Mouse (Mus musculus): ENCODE data around the gene Lamc1.
"Not testable (repeated sequence)": the region's sequence is repeated elsewhere in the genome, so short reads cannot be mapped to it uniquely, and the experiment has no call there.

Lamc1 gene

DNA sequence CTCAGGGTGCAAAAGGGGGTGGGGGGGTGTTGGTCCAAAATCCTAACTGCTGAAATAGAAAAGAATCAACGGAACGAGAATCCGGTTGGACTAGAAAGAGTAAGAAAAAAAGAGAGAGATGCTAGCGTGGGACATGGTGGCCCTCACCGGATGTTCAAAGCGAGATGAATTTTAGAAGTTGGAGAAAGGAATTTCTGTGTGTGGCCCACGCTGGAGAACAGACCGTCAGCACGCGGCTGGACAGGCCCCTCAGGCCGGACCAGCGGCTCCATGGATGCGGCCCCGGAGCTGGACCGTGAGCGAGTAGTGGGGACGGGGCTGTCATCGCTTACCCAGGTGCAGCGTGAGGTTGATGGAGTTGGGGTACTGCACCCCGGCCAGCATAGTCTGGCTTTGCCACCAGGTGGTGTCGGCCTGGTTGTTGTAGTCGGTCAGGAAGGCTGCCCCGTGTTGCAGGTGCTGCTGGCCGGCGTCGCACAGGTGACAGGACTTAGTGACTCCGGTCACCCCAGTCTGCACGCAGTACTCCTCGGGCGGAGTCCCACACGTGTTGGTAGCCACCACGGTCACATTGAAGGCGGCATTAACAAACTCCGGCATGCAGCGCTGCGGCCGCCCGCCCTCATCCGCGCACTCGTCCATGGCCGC is 666 bp downstream of the Lamc1 start:
- peak; percentile 63 for DNase-seq (ENCODE audit: low read depth, low spot score)

DNA sequence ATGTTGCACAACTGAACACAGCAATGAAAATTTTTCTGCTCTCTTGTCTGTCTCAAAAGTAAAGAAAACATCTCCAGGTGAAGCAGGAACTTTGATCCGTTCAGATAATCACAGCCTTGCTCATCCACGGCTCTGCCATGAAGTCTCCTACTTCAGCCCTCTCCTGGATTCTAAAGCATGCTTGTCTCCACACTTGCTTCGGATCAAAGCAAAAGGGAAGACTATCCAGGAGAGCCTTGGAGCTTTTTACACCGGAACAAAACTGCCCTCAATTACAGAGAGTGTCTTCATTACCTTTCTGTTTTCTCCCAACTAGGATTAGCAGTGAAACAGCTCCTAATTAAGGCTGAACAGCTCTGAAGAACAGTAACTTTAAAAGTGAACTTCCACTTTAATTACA is 1.4 kb downstream of the Lamc1 start:
- DNase-seq (ENCODE audit: low read depth, low spot score), result peak; percentile 28

DNA sequence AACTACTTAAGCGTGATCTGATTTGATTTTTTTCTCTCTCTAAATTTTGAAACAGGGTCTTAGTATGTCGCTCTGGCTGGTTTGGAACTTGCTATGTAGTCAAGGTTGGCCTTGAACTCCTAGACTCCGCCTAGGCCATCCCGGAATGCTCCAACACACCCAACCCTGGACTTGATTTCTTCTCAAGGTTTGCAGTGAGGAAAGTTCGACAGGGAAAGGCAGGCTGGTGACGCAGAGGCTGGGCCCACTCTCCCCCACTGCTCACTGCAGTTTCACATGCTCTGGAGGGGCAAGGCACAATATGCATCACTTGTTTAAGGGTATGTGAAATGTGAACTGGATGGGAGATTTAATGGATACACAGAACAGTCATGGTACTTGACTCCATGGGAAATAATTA is 3.3 kb downstream of the Lamc1 start:
- DNase-seq (ENCODE audit: low read depth, low spot score), result no peak

DNA sequence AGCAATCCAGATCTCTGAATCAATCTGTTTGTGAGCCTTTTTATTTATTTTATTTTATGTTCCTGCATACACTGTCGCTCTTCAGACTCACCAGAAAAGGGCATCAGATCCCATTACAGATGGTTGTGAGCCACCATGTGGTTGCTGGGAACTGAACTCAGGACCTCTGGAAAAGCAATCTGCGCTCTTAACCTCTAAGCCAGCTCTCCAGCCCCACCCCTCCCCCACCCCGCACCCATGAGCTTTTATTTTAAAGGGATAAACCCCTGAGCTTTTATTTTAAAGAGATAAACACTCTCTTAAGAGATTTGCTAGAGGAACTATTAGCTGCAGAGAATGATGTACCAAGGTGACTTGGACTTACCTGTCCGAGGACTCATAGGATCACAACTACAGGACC is 5.5 kb downstream of the Lamc1 start:
- no peak for DNase-seq (ENCODE audit: low read depth, low spot score)

DNA sequence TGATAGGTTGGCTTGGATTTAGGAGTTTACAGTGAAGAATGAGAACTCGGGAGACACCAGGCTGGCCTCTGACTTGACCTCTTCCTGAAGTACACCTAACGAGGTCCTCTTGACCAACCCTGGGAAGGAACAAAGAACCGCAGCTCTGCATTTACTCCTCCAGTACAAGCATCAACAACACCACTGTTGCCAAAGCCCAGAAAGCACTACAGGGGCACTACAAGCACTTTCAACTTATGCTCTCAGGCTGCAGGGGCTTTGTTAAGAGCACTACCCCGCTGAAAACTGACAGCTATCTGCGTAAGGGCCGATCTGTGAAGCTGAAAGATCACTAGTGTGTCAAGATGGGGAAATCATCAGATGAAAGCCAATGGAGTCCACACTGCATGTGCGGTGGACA is 6.4 kb downstream of the Lamc1 start:
- DNase-seq (ENCODE audit: low read depth, low spot score), result no peak

DNA sequence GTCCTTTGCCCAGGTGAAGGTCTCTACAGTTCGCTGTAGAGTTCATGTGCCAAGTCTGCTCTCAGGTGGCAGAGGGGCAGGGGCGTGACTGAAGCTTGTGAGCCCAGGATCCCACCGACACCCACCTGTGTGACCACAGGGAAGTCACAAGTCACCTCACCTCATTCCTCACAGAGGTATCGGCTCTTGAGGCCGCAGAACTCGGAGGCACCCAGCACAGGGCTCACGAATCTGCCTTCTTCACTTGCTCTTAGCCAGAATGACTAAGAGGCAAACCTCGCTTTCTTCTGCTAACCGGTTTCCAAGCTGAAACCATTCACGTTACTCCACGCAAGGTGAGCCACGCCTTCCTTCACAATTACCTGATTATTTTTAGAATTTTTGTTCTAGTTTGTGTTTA is 11.2 kb downstream of the Lamc1 start:
- DNase-seq (ENCODE audit: low read depth, low spot score), result no peak

DNA sequence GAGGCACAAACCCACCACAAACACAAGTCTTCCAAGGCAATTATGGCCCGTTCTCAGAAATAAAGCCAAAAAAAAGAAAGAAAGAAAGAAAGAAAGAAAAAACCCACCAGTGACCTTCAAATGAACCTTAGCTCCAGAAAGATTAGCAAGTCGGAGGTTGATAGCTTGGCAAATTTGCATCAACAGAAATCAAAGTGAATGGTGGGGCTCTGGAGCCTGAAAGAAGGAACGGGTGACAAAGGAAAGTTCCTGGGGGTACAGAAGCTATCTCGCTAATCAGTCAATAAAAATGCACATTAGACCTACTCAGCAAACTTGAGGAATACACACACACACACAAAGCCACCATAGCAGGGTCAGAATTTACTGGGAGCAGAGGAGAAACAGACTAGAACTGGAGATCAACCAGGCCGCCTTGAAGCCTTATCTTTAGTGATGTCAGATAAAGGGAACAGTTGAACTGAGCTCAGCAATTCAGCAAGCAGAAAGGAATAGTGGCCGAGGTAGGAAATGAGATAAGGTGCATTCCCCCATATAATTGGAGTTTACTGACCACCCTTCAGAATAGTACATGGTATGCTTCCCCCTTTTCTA is 11.9 kb downstream of the Lamc1 start:
- DNase-seq (ENCODE audit: low read depth, low spot score), result no peak

DNA sequence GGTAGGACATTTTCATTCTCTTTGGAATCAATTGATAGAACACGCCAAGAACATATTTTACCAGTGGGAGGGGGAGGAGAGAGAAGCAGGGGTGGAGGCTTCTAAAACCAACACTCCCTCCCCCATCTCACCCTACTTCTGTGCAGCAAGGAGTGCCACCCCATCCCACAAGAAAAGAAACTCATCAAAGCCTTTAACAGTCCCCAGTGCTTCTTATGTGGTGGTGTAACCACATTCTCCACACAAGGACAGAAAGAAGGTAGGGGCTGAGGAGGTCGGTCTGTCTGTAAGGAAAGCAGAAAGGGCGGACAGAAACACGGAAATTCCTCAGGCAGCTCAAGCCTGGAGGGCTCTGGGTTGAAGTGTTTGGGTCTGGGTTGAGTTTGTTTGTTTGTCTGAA is 12.5 kb downstream of the Lamc1 start:
- no peak for DNase-seq (ENCODE audit: low read depth, low spot score)

DNA sequence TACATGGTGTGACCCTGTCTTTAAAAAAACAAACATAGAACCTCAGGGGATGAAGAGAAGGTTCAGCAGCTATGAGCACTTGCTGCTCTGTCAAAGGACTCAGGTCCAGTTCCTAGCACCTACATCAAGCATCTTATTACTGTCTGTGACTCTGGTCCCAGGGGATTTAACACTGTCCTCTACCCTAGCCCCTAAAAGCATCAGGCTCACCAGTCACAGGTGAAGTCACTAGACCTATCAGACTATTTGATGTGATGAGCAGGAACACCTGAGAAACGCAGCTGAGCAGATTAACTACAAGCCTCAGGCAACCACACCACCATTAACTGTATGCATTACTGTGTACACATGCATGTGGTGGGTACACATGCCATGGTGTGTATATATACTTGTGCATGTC is 13.8 kb downstream of the Lamc1 start:
- DNase-seq (ENCODE audit: low read depth, low spot score), result no peak

DNA sequence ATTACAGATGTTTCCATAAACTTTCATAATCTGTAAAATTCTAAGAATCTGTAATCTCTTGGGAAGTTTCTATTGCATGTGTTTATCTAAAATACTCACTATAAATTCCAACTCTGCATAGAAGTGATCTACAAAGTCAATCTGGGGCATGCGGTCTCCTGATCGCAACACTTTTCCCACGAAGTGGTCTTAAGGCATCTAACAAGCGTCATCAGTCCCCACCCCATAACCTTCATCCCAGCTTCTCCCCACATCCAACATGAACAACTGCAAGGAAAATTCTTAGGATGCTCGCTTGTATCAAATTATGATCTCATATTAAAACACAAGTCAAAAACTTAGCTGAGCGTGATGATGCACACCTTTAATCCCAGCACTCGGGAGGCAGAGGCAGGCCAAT is 14.3 kb downstream of the Lamc1 start:
- no peak for DNase-seq (ENCODE audit: low read depth, low spot score)

DNA sequence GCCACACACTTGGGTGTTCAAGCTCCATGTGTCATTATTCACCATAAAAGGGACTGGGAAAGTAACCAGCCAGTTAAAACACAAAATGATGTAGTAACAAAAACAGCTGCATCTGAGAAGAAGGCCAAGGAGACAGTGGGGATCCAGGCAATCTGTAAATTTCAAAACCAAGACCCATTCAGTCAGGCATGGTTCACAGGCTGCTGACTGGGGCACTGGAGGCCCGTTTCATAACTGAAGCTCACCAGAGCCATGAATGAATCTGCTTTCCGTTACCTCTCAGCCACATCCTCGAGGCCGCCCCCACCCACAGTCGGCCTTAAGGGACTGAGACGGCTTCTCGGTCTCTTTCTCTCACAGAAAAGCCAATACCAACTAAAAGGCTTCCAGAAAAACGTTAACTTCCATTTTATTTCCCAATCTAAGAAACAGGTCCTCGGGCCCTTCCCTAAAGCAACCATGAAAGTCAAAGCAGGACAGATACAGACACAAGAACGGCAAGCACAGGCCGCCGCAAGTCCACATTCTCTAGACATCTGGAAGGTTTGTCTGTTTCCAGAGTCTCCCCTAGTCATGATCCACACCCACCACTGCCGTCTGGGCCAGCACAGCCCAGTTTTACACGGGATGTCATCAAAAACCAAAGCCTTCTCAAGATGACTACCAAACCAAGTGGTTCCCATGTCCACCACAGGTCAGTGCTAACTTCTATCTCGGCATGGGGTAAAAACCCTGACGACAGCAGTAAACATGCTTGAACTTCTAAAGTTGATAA is 14.9 kb downstream of the Lamc1 start:
- DNase-seq (ENCODE audit: low read depth, low spot score), result no peak

DNA sequence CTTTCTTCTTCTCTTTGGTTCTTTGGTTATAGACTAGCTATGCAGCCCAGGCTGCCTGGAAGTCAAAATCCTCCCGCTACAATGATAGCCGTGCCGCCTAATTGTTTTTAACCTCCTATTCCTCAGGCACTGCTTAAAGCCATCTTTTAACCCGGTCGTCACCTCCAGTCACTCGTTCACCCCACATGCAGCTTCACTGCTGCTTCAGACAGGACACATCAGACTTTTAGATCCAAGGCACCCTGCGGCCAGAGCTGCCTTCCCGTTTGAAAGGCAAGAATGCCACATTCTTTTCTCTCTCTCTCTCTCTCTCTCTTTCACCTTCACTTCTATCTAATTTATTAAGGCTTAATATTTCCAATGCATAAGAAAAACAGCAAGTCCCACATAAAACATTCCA is 15.6 kb downstream of the Lamc1 start:
- DNase-seq (ENCODE audit: low read depth, low spot score), result no peak

DNA sequence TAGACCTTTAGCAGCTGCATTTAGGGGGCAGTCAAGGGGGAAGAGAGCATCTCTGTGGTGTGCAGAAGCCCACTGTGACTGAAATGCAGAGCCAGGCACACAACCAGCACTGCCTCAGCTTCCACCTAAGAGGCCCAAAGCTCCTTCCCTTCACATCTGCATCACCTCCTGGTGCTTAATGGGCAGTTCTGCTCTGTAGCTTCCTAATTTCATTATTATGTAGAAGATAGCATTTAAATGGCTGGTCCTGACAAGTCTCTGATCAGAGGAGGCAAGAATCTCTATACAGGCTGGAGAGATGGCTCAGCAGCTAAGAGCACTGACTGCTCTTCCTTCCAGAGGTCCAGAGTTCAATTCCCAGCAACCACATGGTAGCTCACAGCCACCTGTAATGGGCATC is 16.3 kb downstream of the Lamc1 start:
- DNase-seq (ENCODE audit: low read depth, low spot score), result no peak

DNA sequence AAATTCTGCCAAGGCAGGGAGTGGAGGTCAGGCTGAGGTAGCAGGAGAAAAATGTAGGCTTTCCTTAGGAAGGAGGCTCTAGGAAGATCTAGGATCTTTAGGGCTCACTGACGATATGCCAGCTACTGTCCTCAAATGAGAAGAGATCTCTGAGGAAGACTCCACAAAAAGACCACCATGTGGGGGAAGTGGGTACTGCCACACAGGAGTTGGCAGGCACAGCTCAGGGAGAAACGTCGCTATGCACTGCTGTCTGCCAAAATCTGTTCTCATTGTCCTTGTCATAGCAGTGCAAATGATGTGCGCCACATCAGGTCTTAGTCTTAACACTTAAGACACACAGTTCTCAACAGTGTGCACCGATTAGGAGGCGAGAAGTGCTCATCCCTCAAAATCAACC is 17.5 kb downstream of the Lamc1 start:
- no peak for DNase-seq (ENCODE audit: low read depth, low spot score)

DNA sequence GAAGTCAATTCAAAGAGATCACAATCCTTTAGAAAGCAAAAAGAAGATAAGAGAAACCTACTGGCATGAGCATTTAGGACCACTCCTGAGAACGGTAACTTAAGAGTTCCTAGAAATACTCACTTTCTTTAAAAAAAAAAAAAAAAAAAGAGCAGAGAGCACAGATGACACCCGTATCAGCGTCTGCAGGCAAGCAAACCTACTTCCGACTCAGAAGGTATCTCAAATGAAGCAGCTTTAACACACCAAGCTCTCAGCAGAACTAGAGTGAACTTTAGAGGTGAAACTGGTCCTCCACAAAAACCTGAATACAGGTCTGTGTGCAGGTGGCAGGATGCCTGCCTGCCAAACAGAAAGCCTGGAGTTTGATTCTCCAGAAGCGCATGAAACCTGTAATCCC is 19.6 kb downstream of the Lamc1 start:
- no peak for DNase-seq (ENCODE audit: low read depth, low spot score)

DNA sequence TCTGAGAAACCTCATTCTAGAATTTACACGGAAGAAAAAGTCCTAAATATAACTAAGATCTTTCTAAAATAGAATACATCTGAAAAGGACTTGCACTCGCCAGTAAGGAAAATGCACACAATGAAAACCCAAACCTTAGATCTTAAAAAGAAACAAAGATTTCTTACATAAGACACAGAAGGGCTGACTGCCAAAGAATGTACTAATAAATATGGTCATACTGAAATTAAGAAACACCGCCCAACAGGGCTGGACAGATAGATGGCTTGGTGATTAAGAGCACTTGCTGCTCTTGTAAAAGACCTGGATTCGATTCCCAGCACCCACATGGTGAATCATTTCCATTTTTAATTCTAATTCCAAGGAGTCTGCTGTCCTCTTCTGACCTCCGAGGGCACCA is 22.4 kb downstream of the Lamc1 start:
- DNase-seq (ENCODE audit: low read depth, low spot score), result peak; percentile 43

DNA sequence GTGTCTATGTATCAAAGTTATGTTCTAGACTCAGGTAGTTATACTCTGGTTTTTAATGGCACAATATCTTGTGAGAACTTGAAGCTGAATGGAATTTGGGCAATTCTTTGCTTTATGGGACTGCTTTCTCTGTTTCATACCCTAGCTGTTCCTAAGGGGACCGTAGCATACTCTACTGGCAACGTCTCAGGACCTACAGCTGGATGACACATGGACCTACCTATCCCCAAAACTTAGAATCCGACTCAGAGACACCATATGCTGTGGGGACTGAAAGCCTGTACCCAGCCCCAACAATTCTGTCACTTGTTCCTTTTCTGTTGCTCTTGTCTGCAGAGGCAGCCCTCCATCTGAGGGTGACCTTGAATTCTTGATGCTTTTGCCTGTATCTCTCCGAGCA is 23.3 kb downstream of the Lamc1 start:
- no peak for DNase-seq (ENCODE audit: low read depth, low spot score)

DNA sequence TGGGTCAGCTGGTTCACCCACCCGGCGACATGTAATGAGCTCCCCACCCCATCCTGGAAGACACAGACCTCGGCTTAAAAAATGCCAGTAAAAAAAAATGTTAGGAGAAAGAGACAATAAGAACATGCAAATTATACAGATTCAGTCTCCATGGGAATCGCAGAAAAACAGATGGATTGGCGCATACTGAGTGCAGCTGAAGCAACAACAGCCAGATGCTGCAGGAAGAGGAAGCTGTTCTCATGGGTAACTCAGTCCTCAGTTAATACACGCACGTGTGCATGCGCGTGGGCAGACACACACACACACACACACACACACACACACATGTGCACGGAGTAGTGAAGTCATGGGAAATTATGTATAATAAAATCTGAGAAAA is 23.7 kb downstream of the Lamc1 start:
- DNase-seq (ENCODE audit: low read depth, low spot score), result peak; percentile 61

DNA sequence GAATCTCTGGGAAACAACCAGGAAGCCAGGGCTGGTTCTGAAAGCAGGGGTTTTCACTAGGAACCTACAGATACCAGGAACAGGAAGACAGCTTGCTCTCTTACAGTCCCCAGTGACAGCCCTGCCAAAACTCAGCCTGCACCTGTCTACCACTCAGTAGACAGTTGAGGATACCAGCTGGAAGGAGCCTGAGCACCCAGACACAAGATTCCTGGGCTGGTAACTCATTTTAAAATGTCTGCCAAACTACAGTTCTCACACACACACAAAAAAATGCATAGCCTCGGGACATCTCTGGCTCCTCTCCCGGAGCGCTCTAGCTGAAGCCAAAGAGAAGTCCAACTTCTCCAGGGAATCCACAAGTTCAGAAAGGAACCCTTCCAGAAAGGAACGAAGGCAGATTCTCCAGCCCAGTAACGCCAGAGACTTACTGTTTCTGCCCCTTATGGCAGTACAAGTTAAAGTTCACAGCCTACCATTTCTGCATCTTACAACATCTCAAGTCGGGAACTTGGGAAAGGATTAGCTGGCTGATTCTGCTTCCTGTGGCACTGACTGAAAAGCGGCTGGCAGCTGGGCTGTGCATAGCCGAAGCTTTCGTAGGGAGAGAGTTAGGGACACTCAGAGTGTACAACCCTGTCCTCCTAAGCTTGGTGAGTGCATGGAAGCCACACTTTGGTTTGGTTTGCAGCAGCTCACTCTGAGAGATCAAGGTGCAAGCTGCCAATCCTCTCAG is 24.2 kb downstream of the Lamc1 start:
- peak; percentile 95 for DNase-seq (ENCODE audit: low read depth, low spot score)

DNA sequence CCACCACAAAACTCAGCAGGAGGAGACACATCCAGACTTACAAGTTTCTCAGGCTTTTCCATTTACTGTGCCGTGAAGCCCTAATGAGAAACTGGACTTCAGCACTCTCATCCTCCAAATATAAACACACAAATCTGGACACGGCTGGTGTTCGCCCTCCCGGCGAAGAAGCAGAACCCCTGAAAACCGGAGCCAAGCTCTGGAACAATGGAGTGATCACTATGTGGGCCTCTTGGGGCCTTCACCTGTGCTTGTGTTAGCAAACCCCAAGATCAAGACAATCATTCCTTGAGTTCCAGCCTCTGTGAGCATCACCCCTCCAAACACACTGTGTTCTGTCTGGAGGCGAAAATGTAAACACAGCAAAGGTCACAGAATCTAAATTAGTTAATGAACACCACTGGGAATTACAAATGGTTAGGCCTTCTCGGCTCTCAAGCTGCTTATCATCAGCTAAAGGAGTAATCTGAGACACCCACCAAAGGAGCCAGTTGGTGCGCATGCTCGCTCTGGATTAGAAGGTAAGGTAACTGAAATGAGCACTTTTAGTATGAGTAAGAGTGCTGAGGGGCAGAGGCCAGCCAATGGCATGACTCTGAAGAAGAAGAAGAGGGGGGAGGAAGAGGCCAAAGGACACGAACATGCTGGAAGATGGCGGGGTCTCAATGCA is 24.9 kb downstream of the Lamc1 start:
- no peak for DNase-seq (ENCODE audit: low read depth, low spot score)

DNA sequence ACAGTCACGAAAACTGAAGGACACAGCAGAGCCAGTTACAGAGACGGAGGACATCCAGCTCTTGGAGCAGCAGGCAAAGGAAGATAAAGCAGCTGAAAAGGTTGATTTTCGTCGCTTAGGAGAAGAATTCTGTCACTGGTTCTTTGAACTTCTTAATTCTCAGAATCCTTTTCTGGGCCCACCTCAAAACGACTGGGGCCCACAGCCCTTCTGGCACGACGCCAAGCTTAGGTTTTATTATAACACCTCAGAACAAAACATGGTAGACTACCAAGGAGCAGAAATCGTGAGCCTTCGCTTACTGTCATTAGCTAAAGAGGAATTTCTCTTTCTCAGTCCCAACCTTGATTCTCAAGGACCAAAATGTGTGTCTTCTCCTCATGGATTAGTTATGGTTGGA is 26.9 kb downstream of the Lamc1 start:
- DNase-seq (ENCODE audit: low read depth, low spot score), result not testable (repeated sequence)

DNA sequence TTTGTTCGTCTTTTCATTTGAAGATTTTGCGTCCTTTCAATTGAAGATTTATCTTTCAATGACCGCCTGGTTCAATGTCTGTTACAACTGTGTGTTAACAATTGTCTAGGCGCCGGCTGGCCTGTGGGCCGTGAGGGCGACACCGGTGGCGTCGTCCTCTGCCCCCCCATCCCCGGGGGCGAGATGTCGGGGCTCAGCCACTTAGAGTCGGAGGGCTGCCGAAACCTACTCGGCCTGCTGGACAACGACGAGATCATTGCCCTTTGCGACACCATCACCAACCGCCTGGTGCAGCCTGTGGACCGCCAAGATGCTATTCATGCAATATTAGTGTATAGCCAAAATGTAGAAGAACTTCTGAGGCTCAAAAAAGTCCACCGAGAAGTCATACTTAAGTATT is 27.3 kb downstream of the Lamc1 start:
- DNase-seq (ENCODE audit: low read depth, low spot score), result not testable (repeated sequence)

Measured in 3T3-L1 (cell line).